Mouse (Mus musculus): ENCODE data around the gene Myl9. TPM values are rescaled to one million over a fixed set of nuclear protein-coding genes. Genes with fewer than 3 reads are reported as not detected.

Myl9 gene
- 1,232 and 1,258 TPM in 2 replicates for polyA plus RNA-seq (2015; fragmentation: Nextera tagmentation; extraction: Ambion mirVana)

DNA sequence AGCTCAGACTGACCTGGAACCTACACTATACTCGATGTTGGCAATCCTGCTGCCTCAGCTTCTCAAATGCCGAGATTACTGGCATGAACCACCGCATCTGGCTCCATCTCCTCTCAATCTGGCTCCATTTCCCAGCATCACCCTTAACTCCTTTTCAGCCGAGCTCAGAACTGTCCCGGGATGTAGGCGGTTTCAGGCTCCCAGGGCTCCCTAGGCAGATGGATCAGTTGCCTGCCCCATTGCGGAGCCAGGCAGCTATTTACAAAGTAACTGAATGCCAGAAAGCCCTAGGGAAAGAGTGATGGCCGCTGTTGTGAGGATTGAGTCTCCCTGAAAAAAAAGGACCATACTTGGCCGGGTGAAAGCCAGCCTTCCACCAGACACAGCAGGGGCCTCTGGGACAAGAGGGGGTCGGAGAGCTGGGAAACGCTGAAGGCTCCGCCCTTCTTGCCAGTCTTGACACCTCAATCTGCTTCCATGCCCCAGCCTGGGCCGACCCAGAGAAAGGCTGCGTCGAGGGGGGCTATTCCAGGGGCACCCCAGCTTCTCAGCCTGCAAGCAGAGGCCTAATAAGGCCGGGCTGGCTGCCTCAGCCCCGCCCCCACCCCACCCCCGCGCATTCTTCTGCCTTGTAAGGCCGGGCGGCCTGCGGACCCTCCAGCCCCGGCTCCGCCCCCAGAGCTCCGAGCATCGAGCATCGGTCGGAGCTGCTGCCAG is at the start of gene Myl9:
Myl9 (plus strand) TSS at position 683 of the 717 bp plus-strand sequence.
- peak; percentile 86 for ATAC-seq
- Histone ChIP-seq H3K4me1 (ENCODE audit: control insufficient read depth, insufficient read depth, low read length) (peaks cover 23% of the 10 kb centered on the region), H3K9ac (ENCODE audit: low read depth, low read length) (peak within 1 kb of the TSS; percentile 76), H3K27me3 (replicated peaks; ENCODE audit: control insufficient read depth, insufficient read depth, low read length) (no peaks in the 10 kb centered on the region), H3K4me3 (ENCODE audit: low read length) (peak within 1 kb of the TSS; percentile 50), H3K27ac (ENCODE audit: low read length) (peak within 1 kb of the TSS; percentile 77), H3K9me3 (ENCODE audit: control insufficient read depth, low read length) (no peaks in the 10 kb centered on the region), H3K4me2 (ENCODE audit: low read depth, low read length) (peak within 1 kb of the TSS; percentile 61), H3K36me3 (ENCODE audit: control insufficient read depth, insufficient read depth, low read length) (no peaks in the 10 kb centered on the region)
- 6% methylated on average over 28 of the region's 28 CpGs for WGBS

DNA sequence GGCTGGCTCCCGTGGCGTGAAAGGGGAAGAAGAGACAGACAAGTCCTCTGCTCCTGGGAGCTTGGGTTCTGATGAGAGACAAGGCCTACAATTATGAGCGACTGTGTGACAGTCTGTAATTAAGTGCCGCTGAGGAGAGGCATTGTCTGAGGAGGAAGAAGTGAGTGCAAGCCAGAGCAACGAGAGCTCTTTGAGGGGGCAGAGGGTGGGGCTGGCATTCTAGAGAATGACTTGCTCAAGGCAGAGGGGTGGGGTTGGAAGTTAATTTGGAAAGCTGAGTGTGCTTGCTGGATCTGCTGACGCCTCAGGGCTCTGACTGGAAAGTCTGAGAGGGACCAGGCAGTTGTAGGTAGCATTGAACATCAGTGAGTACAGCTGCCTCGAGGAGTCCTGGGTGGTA is 48.9 kb upstream of the Myl9 start:
- peak overlapping the region; percentile 82 for H3K27ac ChIP-seq (ENCODE audit: low read length)
- 30% methylated on average over 7 of the region's 7 CpGs for WGBS
- no peaks in the 10 kb centered on the region for H3K9me3 ChIP-seq (ENCODE audit: control insufficient read depth, low read length)
- H3K27me3 ChIP-seq (replicated peaks; ENCODE audit: control insufficient read depth, insufficient read depth, low read length) = no peaks in the 10 kb centered on the region
- ATAC-seq = peak; percentile 3; the same call in 1 of the 2 replicates
- H3K4me3 ChIP-seq (ENCODE audit: low read length) = no peak overlapping the region
- H3K36me3 ChIP-seq (ENCODE audit: control insufficient read depth, insufficient read depth, low read length) = no peaks in the 10 kb centered on the region
- H3K9ac ChIP-seq (ENCODE audit: low read depth, low read length) = peak overlapping the region; percentile 44
- peaks cover 63% of the 10 kb centered on the region for H3K4me1 ChIP-seq (ENCODE audit: control insufficient read depth, insufficient read depth, low read length)
- peak overlapping the region; percentile 24 for H3K4me2 ChIP-seq (ENCODE audit: low read depth, low read length)

DNA sequence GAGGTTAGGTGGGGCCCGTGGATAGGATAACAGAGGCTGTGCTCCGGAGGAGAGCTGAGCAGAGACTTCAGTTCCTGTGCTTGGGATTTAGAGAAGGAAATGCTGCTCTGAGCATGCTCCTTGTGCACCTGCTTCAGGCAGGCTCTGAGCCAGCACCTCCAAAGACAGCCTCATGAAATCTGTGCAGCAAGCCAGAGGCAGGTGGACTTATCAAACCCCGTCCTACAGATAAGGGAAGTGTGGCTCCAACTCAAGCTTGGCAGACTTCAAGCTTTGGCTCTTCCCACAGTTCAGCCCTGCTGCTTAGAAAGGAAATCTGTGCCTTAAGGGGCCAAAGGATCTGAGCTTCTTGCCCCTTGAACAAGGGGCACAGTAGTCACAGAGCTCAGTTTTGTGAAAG is 48.3 kb upstream of the Myl9 start:
- 0 out of 2 replicates have a peak overlapping the region, but pooled peaks have one; percentile 11 for H3K9ac ChIP-seq (ENCODE audit: low read depth, low read length)
- H3K27ac ChIP-seq (ENCODE audit: low read length) = peak overlapping the region; percentile 82
- H3K4me3 ChIP-seq (ENCODE audit: low read length) = no peak overlapping the region
- H3K36me3 ChIP-seq (ENCODE audit: control insufficient read depth, insufficient read depth, low read length) = no peaks in the 10 kb centered on the region
- no peaks in the 10 kb centered on the region for H3K27me3 ChIP-seq (replicated peaks; ENCODE audit: control insufficient read depth, insufficient read depth, low read length)
- peak overlapping the region; percentile 24 for H3K4me2 ChIP-seq (ENCODE audit: low read depth, low read length)
- WGBS = 30% methylated on average over 3 of the region's 3 CpGs
- no peaks in the 10 kb centered on the region for H3K9me3 ChIP-seq (ENCODE audit: control insufficient read depth, low read length)
- ATAC-seq = peak; percentile 58
- peaks cover 68% of the 10 kb centered on the region for H3K4me1 ChIP-seq (ENCODE audit: control insufficient read depth, insufficient read depth, low read length)

DNA sequence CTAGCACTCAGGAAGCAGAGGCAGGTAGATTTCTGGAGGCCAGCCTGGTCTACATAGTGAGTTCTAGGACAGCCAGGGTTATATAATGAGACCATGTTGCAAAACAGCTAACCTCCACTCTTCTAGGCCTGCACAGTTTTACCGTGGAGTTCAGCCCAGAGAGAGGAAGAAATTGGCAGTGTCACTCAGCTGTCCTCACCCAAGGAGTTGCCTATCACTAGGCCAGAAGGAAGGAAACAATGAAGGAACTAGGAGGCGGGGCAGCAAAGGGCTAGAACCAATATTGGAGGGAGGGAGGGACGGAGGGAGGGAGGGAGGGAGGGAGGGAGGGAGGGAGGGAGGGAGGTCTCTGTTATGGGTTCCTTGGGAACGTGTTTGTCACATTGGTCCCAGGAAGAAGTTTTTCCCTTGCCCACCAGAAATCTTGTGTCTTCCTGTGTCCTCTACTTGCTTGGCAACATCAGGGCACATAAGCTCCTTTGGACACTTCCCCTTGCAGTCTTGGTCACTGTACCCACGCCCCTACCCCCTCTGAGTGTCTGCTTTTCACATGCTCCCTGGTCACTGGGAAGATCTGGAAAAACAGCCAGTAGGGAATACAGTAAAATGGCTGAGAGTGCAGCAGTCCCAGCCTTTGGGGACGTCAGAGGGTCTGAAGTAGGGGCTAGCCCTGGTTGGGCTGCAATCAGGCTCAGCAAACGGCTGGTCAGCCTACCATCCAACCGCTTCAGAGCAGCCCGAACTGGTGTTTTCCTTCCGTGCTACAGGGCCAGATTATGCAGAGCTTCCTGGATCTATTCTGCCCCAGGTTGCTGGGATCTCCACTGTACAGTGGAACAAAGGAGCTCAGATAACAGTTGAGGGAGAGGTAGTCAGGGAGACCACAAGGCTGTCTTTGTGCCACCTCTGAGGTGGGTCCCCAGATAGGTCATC is 45.4 kb upstream of the Myl9 start:
- no peaks in the 10 kb centered on the region for H3K36me3 ChIP-seq (ENCODE audit: control insufficient read depth, insufficient read depth, low read length)
- H3K4me1 ChIP-seq (ENCODE audit: control insufficient read depth, insufficient read depth, low read length) = peaks cover 63% of the 10 kb centered on the region
- H3K4me3 ChIP-seq (ENCODE audit: low read length) = peak overlapping the region; percentile 26
- H3K4me2 ChIP-seq (ENCODE audit: low read depth, low read length) = peak overlapping the region; percentile 45
- H3K9me3 ChIP-seq (ENCODE audit: control insufficient read depth, low read length) = no peaks in the 10 kb centered on the region
- H3K27me3 ChIP-seq (replicated peaks; ENCODE audit: control insufficient read depth, insufficient read depth, low read length) = no peaks in the 10 kb centered on the region
- H3K9ac ChIP-seq (ENCODE audit: low read depth, low read length) = peak overlapping the region; percentile 32
- H3K27ac ChIP-seq (ENCODE audit: low read length) = peak overlapping the region; percentile 72
- ATAC-seq = peak; percentile 22; the same call in 1 of the 2 replicates
- WGBS = 47% methylated on average over 9 of the region's 10 CpGs

DNA sequence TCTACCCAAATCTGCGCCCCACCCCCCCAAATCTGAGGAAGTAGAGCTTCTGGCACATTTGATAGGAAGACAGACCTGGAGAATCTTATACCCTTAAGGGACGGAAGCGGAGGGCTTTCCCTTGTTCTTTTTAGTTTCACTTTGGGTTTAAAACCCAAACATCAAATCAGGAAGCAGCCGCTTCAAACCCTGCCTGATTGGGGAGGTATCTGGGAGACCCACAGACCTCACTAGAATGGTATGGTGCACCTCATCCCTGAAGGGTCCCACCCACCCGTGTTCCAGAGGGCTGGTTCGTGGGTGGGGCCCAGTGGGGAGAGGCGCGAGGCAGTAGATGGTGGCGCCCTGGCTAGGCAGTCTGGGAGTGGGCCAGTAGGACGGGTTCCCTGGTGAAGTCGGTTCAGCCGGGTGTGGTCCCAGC is 44.7 kb upstream of the Myl9 start:
- 57% methylated on average over 12 of the region's 12 CpGs for WGBS
- H3K4me3 ChIP-seq (ENCODE audit: low read length) = peak overlapping the region; percentile 26
- H3K9ac ChIP-seq (ENCODE audit: low read depth, low read length) = peak overlapping the region; percentile 52
- H3K9me3 ChIP-seq (ENCODE audit: control insufficient read depth, low read length) = no peaks in the 10 kb centered on the region
- ATAC-seq = 0 out of 2 replicates have a peak, but pooled peaks have one; percentile 4
- peak overlapping the region; percentile 72 for H3K27ac ChIP-seq (ENCODE audit: low read length)
- no peaks in the 10 kb centered on the region for H3K27me3 ChIP-seq (replicated peaks; ENCODE audit: control insufficient read depth, insufficient read depth, low read length)
- peak overlapping the region; percentile 45 for H3K4me2 ChIP-seq (ENCODE audit: low read depth, low read length)
- H3K4me1 ChIP-seq (ENCODE audit: control insufficient read depth, insufficient read depth, low read length) = peaks cover 58% of the 10 kb centered on the region
- H3K36me3 ChIP-seq (ENCODE audit: control insufficient read depth, insufficient read depth, low read length) = no peaks in the 10 kb centered on the region

DNA sequence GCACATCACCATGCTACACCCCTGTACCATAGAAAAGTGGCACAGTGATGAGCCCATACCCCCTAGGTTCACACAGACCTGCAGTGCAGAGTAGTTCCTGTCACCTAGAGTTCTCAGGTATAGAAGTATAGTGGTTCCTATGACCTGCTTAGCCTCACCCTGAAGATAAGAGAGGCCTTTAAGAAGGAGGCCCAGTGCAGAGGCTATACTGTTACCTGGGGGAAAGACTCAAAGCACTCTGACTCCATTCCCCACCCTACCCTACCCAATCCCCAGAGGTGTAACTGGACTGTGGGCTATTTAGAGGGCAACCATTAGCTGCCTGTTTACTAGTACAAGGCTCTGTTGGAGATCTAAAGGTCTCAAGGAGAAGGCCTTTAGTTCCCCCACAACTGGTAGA is 43.6 kb upstream of the Myl9 start:
- peaks cover 58% of the 10 kb centered on the region for H3K4me1 ChIP-seq (ENCODE audit: control insufficient read depth, insufficient read depth, low read length)
- no peak overlapping the region for H3K9ac ChIP-seq (ENCODE audit: low read depth, low read length)
- 0 out of 2 replicates have a peak overlapping the region, but pooled peaks have one; percentile 11 for H3K4me2 ChIP-seq (ENCODE audit: low read depth, low read length)
- H3K27me3 ChIP-seq (replicated peaks; ENCODE audit: control insufficient read depth, insufficient read depth, low read length) = no peaks in the 10 kb centered on the region
- H3K4me3 ChIP-seq (ENCODE audit: low read length) = no peak overlapping the region
- no peaks in the 10 kb centered on the region for H3K36me3 ChIP-seq (ENCODE audit: control insufficient read depth, insufficient read depth, low read length)
- H3K27ac ChIP-seq (ENCODE audit: low read length) = peak overlapping the region; percentile 88
- H3K9me3 ChIP-seq (ENCODE audit: control insufficient read depth, low read length) = no peaks in the 10 kb centered on the region
- peak; percentile 65 for ATAC-seq

DNA sequence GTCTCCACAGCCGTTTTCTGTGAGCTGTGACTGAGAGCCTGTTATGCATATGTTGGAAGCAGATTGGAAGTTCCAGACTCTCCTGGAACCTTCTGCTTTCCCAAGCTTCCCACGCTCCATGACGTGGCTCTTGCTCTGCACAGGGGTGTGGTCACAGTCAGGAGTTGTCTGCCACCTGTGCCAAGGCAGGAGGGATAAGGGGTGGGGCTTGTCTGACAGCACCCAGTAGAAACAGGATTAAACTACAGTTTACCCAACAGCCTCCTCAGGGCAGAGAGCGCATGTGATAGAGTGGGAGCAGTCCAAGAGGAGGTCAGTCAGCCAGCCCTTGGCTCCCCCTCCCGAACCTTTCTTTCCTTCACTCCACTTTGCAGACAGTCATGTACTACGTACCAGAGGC is 43.1 kb upstream of the Myl9 start:
- Histone ChIP-seq H3K27me3 (replicated peaks; ENCODE audit: control insufficient read depth, insufficient read depth, low read length) (no peaks in the 10 kb centered on the region), H3K9ac (ENCODE audit: low read depth, low read length) (no peak overlapping the region), H3K4me3 (ENCODE audit: low read length) (no peak overlapping the region), H3K9me3 (ENCODE audit: control insufficient read depth, low read length) (no peaks in the 10 kb centered on the region), H3K27ac (ENCODE audit: low read length) (peak overlapping the region; percentile 88), H3K36me3 (ENCODE audit: control insufficient read depth, insufficient read depth, low read length) (no peaks in the 10 kb centered on the region), H3K4me2 (ENCODE audit: low read depth, low read length) (0 out of 2 replicates have a peak overlapping the region, but pooled peaks have one; percentile 11), H3K4me1 (ENCODE audit: control insufficient read depth, insufficient read depth, low read length) (peaks cover 57% of the 10 kb centered on the region)
- ATAC-seq = peak; percentile 87
- 51% methylated on average over 6 of the region's 6 CpGs for WGBS

DNA sequence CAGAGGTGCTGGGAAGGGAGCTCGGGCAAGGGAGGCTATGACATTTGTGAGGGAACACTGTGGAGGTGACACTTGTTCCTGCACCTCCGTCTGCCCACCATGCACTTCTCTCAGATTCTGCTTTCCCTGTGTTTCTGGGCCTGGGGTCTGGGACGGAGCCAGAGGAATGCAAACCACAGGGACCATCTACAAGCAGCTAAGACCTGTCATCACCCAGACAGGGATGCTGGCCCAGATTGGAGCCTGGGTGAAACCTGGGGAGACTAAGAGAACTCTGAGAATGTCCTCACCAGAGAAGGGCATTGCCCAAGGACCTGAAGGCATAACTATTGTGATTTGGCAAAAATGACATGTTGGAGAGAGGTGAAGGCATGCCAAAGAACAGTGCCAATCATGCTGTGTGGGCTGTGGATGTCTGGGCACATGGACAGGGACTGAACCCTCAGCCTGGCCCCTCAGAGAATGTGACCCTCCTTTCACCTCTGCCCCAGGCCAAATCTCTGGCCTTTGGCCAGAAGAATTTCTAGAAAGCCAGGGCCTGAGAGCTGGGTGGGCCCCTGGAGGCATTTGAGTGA is 39.4 kb upstream of the Myl9 start:
- Histone ChIP-seq H3K36me3 (ENCODE audit: control insufficient read depth, insufficient read depth, low read length) (no peaks in the 10 kb centered on the region), H3K27ac (ENCODE audit: low read length) (no peak overlapping the region), H3K4me1 (ENCODE audit: control insufficient read depth, insufficient read depth, low read length) (peaks cover 42% of the 10 kb centered on the region), H3K9ac (ENCODE audit: low read depth, low read length) (no peak overlapping the region; the same call in 1 of the 2 replicates), H3K9me3 (ENCODE audit: control insufficient read depth, low read length) (no peaks in the 10 kb centered on the region), H3K4me2 (ENCODE audit: low read depth, low read length) (no peak overlapping the region), H3K4me3 (ENCODE audit: low read length) (no peak overlapping the region), H3K27me3 (replicated peaks; ENCODE audit: control insufficient read depth, insufficient read depth, low read length) (no peaks in the 10 kb centered on the region)
- ATAC-seq = no peak
- 79% methylated on average over 3 of the region's 3 CpGs for WGBS

DNA sequence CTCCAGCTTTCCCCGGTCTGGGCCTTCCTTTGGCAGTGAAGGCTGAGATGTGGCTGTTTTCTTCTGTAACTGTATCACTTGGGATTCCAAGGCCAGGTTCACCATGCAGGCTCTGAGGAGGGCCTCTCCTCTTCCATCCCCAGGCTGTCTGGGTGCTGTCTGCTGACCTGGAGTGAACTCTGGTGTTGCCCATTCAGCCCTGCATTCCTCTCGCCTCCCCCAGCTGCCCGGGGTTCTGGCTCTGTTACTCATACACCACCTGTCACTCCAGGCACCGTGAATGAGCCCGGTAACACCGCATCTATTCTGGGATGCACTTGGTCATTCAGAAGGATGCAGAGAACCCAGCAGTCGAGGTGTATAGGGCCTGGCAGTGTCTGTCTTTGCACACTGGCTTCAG is 38.4 kb upstream of the Myl9 start:
- Histone ChIP-seq H3K4me3 (ENCODE audit: low read length) (no peak overlapping the region), H3K4me2 (ENCODE audit: low read depth, low read length) (no peak overlapping the region), H3K4me1 (ENCODE audit: control insufficient read depth, insufficient read depth, low read length) (peaks cover 43% of the 10 kb centered on the region), H3K9me3 (ENCODE audit: control insufficient read depth, low read length) (no peaks in the 10 kb centered on the region), H3K9ac (ENCODE audit: low read depth, low read length) (no peak overlapping the region), H3K36me3 (ENCODE audit: control insufficient read depth, insufficient read depth, low read length) (no peaks in the 10 kb centered on the region), H3K27ac (ENCODE audit: low read length) (no peak overlapping the region), H3K27me3 (replicated peaks; ENCODE audit: control insufficient read depth, insufficient read depth, low read length) (no peaks in the 10 kb centered on the region)
- ATAC-seq = no peak
- WGBS = 36% methylated on average over 7 of the region's 7 CpGs

Data from intestine, embryonic 16.5 days (tissue).